8 mouse cellular contexts compared by ENCODE assay signal in the genomic region with DNA sequence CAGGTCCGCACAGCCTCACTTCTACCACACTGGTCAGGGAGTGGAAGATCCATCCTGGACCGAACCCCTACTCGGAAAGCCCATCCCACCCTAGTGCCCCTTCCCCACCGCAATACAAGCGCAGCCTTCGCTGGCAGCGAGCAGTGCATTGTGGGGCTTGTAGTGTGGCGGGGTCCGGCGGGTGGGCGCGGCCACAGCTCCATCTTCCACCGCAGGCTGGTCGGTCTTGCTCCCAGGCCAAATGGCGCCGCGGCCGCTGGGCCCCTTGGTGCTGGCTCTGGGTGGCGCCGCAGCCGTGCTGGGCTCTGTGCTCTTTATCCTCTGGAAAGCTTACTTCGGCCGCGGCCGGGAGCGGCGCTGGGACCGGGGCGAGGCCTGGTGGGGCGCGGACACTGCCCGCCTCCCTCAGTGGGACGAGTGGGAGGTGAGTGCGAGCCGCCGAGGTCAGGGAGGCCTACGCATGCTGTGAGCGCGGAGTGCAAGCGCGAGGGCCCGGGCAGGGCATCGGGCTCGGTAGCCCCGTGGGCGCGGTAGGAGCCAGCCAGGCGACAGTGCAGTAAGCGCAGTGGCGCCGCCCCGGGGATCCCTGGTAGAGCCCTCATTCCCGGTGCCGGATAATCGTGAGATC. TPM values are rescaled to one million over a fixed set of nuclear protein-coding genes. Genes with fewer than 3 reads are reported as not detected.
A peak's percentile ranks its signal among the peaks of the same experiment; 100 is the strongest.
DNase-seq lines count a peak whose midpoint lies in the region; ATAC-seq and TF ChIP-seq lines count a peak whose summit lies in the region.

TSS of gene Arl10 (plus strand) at position 162 of the 628 bp plus-strand sequence.

- DNase-seq in CD8-positive naive resting alpha-beta T cell, adult 2 months (ENCODE audit: low read depth in 2 of 2, low spot score in 2 of 2): peak; percentile 5 to 15
- DNase-seq in brain, embryonic 14.5 days (ENCODE audit: low read depth): peak; percentile 90
- peak; percentile 80 to 91 for DNase-seq in kidney, postnatal 25 days
- DNase-seq in lung, adult 18-20 months: peak; percentile 82 to 83
- DNase-seq in thymus, adult 18-20 months: peak; percentile 52 to 57

- under 1% methylated on average over 55 of the region's 55 CpGs for WGBS in forebrain, embryonic 12.5 days
- WGBS in heart, embryonic 16.5 days: under 1% methylated on average over 53 of the region's 55 CpGs
- under 1% methylated on average over 55 of the region's 55 CpGs for WGBS in neural tube, embryonic 14.5 days

- no peaks in the 10 kb centered on the region for H3K9me3 ChIP-seq in forebrain, embryonic 12.5 days
- no peaks in the 10 kb centered on the region for H3K9me3 ChIP-seq in heart, embryonic 16.5 days (replicated peaks; ENCODE audit: control insufficient read depth, low read length)
- no peaks in the 10 kb centered on the region for H3K9me3 ChIP-seq in neural tube, embryonic 14.5 days (ENCODE audit: control insufficient read depth, low read length)

- peak within 1 kb of the TSS; percentile 72 for H3K27ac ChIP-seq in forebrain, embryonic 12.5 days
- H3K27ac ChIP-seq in heart, embryonic 16.5 days (ENCODE audit: low read length): peak within 1 kb of the TSS; percentile 81
- peak within 1 kb of the TSS; percentile 56; the same call in 1 of the 2 replicates for H3K27ac ChIP-seq in neural tube, embryonic 14.5 days (ENCODE audit: low read depth, low read length)

- peak within 1 kb of the TSS; percentile 82 for H3K4me2 ChIP-seq in forebrain, embryonic 12.5 days
- peak within 1 kb of the TSS; percentile 87 for H3K4me2 ChIP-seq in heart, embryonic 16.5 days (ENCODE audit: low read depth, low read length)
- peak within 1 kb of the TSS; percentile 94 for H3K4me2 ChIP-seq in neural tube, embryonic 14.5 days (ENCODE audit: low read depth, low read length)

- H3K4me3 ChIP-seq in forebrain, embryonic 12.5 days (replicated peaks): peak within 1 kb of the TSS; percentile 86
- peak within 1 kb of the TSS; percentile 82 for H3K4me3 ChIP-seq in heart, embryonic 16.5 days (ENCODE audit: low read length)
- H3K4me3 ChIP-seq in neural tube, embryonic 14.5 days (ENCODE audit: low read depth, low read length): peak within 1 kb of the TSS; percentile 90

- peaks cover 38% of the 10 kb centered on the region for H3K4me1 ChIP-seq in forebrain, embryonic 12.5 days
- H3K4me1 ChIP-seq in heart, embryonic 16.5 days (ENCODE audit: control insufficient read depth, insufficient read depth, low read length): peaks cover 9% of the 10 kb centered on the region
- H3K4me1 ChIP-seq in neural tube, embryonic 14.5 days (ENCODE audit: control insufficient read depth, insufficient read depth, low read length): peaks cover 16% of the 10 kb centered on the region

- TF ChIP-seq CTCF in brain, embryonic 14.5 days (IDR thresholded peaks at IDR 0.05; ENCODE audit: borderline replicate concordance, extremely low read depth, insufficient read depth, insufficient read length): no peak

- peak within 1 kb of the TSS; percentile 90 for H3K9ac ChIP-seq in forebrain, embryonic 12.5 days
- H3K9ac ChIP-seq in heart, embryonic 16.5 days (ENCODE audit: low read length): peak within 1 kb of the TSS; percentile 81
- H3K9ac ChIP-seq in neural tube, embryonic 14.5 days (replicated peaks; ENCODE audit: low read depth, low read length): peak within 1 kb of the TSS; percentile 83

- peak; percentile 48; the same call in 1 of the 2 replicates for TF ChIP-seq POLR2A in brain, embryonic 14.5 days (IDR thresholded peaks at IDR 0.05; ENCODE audit: borderline replicate concordance, extremely low read depth, insufficient read depth, insufficient read length, poor library complexity, severe bottlenecking)

- H3K27me3 ChIP-seq in forebrain, embryonic 12.5 days: peaks cover 12% of the 10 kb centered on the region
- no peaks in the 10 kb centered on the region for H3K27me3 ChIP-seq in heart, embryonic 16.5 days (ENCODE audit: control insufficient read depth, insufficient read depth, low read length)
- no peaks in the 10 kb centered on the region; the same call in 1 of the 2 replicates for H3K27me3 ChIP-seq in neural tube, embryonic 14.5 days (ENCODE audit: control insufficient read depth, insufficient read depth, low read length)

- peak; percentile 96 for ATAC-seq in forebrain, embryonic 12.5 days (ENCODE audit: low FRiP score)
- ATAC-seq in heart, embryonic 16.5 days (replicated peaks; ENCODE audit: extremely low read depth, insufficient read depth, low FRiP score): peak; percentile 91
- peak; percentile 94 for ATAC-seq in neural tube, embryonic 14.5 days (ENCODE audit: low read depth)

- peaks cover 32% of the 10 kb centered on the region for H3K36me3 ChIP-seq in forebrain, embryonic 12.5 days (replicated peaks)
- H3K36me3 ChIP-seq in heart, embryonic 16.5 days (ENCODE audit: control insufficient read depth, insufficient read depth): peaks cover 7% of the 10 kb centered on the region
- no peaks in the 10 kb centered on the region for H3K36me3 ChIP-seq in neural tube, embryonic 14.5 days (ENCODE audit: control insufficient read depth, insufficient read depth, low read length)

RNA-seq across cellular contexts. Expression of gene Arl10, which starts in this region (rescaled TPM):
- polyA plus RNA-seq in brain, embryonic 14.5 days (2012; rRNA removed): 86.2 and 95.5 TPM in 2 replicates
- 44.4 and 50.3 TPM in 2 replicates for polyA plus RNA-seq in forebrain, embryonic 12.5 days (2016; fragmentation: Nextera tagmentation; extraction: Ambion mirVana)
- polyA plus RNA-seq in heart, embryonic 16.5 days (2015; fragmentation: Nextera tagmentation; extraction: Ambion mirVana): 15.9 and 19.4 TPM in 2 replicates
- 66.7 and 96.3 TPM in 2 replicates for polyA plus RNA-seq in neural tube, embryonic 14.5 days (2014; fragmentation: Nextera tagmentation; extraction: Ambion mirVana)

Comparison
In these comparisons a context has a peak if more than half of its experiments do, and no peak if none do; other contexts are left out.
1. Peak in every context shown above with its lines: DNase-seq, ATAC-seq, H3K4me3 ChIP-seq and H3K27ac ChIP-seq.
2. DNase-seq: peak in every context shown above with its lines; median percentile 90 in brain, embryonic 14.5 days; 86 in kidney, postnatal 25 days; 82 in lung, adult 18-20 months; 54 in thymus, adult 18-20 months; 10 in CD8-positive naive resting alpha-beta T cell, adult 2 months.